Mouse (Mus musculus) brain, embryonic 14.5 days (tissue): ENCODE data around the gene Urad. TPM values are rescaled to one million over a fixed set of nuclear protein-coding genes. Genes with fewer than 3 reads are reported as not detected.

Experiments used
- DNase-seq: peaks from one replicate; pipeline ENCODE4 v3.0.0-alpha.2; 2011; ENCODE audit warnings: low read depth
- CTCF ChIP-seq: fragments of 200-500 bp; IDR thresholded peaks from 2 replicates; pipeline ENCODE4 v1.5.1; 2012; ENCODE audit warnings: inconsistent platforms, mild to moderate bottlenecking, moderate library complexity, borderline replicate concordance; ENCODE audit not compliant: insufficient read depth, insufficient read length; ENCODE audit errors: extremely low read depth
- POLR2A ChIP-seq: fragments of 200-500 bp; IDR thresholded peaks from 2 replicates; pipeline ENCODE4 v1.6.1; 2012; ENCODE audit warnings: mild to moderate bottlenecking, inconsistent platforms, borderline replicate concordance; ENCODE audit not compliant: poor library complexity, insufficient read depth, insufficient read length, severe bottlenecking; ENCODE audit errors: extremely low read depth
- polyA plus RNA-seq: library from polyadenylated mRNA; depleted of rRNA; stranded (reverse); fragments of >200 nt; gene quantifications from 2 replicates; pipeline ENCODE4 v1.2.3, GENCODE M21; 2012

Gene Urad
- polyA plus RNA-seq, 1 experiment = not detected

DNA sequence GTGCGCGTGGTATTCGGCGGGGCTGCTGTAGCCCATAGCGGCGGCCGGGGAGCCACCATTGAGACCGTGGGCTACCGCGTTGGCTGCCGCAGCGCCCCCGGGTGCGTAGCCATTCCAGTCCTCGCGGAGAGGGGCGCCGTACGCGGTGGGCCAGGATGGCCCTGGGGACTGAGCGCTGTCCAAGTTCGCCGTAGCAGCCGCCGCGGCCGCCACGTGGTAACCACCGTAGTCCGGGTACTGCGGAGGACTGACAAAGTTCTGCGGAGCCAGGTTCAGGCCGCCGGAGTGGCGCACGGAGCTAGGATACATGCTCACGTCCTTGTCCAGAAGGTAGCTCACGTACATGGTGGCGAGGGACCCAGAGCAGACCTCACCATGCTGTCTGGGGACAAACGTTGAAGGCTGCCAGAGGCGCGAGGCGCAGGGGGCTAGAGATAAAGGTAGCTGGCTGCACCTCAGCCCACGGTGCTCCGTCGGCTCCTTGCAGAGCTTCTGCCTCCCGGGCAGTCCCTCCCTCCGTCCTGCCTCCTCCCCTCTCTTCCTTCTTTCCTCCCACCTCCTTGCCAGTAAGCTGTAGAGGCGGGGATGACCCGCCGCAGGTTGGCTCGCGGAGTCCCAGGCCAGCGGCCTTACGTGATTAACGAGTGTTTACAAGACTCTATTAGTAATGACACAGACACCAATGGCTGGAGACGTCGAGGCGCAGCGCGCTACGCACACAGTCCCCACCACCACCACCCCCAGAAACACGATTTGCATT lies 15.4 kb downstream of the Urad start, which contains the start of gene Cdx2:
Gene Cdx2, minus strand, starts transcription at position 633 of the 760 bp plus-strand sequence.
- DNase-seq = no peak
- TF ChIP-seq POLR2A (no peak), CTCF (no peak)

DNA sequence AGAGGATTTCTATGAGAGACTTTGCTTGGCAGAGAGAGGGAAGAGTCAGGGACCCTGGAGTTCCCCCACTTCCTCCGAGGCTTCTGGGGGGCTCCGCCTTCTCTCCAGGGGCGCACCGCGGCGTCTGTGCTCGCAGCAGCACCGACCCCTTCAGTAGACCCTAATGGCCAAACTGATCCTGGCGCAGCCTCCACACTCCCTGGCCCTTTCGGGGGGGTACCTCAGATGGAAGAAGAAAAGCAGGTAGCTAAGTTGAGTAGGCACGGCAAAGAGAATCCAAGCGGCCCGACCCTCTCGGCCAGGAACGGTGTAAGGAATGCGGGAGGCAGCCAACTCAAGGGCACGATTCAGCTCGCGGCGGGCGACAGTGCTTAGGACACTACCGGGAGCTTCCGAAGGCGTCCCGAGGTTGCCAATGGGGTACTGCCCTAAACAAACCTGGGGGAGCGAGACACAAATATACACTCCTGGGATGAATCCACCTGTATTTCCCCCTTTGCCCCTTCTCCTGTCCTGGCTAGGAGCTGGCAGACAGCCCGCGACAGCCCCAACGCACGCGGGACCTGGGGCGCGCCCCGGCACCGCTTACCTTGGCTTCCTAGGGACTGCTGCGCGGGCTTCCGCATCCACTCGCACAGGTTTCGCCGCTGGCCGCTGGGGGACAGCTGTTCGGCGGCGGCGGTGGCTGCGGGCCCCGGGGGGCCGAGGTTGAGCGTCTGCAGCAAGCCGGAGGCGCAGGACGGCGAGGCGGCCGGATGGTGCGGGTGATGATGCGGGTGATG lies 16.2 kb downstream of the Urad start:
- no peak for DNase-seq
- TF ChIP-seq POLR2A (no peak), CTCF (no peak)

DNA sequence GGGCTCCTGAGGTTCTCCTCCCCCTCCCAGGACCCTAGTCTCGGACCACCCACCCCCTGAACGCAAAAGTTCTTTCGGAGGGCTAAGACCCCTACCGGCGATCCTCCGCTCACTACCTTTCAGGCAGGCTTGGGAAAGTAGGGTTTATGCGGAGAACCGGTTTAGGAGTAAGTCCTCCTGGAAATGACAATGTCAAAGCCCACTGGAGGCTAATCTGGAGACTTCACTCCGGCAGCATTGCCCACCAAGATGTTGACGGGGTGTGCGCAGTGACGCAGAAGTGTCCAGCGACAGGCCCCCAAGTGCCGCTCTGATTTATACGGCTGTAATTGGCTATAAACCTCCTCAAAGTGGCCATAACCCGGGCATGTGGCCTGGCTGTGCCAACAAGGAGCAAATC lies 17.1 kb downstream of the Urad start:
- DNase-seq = no peak
- TF ChIP-seq POLR2A (no peak), CTCF (no peak)

DNA sequence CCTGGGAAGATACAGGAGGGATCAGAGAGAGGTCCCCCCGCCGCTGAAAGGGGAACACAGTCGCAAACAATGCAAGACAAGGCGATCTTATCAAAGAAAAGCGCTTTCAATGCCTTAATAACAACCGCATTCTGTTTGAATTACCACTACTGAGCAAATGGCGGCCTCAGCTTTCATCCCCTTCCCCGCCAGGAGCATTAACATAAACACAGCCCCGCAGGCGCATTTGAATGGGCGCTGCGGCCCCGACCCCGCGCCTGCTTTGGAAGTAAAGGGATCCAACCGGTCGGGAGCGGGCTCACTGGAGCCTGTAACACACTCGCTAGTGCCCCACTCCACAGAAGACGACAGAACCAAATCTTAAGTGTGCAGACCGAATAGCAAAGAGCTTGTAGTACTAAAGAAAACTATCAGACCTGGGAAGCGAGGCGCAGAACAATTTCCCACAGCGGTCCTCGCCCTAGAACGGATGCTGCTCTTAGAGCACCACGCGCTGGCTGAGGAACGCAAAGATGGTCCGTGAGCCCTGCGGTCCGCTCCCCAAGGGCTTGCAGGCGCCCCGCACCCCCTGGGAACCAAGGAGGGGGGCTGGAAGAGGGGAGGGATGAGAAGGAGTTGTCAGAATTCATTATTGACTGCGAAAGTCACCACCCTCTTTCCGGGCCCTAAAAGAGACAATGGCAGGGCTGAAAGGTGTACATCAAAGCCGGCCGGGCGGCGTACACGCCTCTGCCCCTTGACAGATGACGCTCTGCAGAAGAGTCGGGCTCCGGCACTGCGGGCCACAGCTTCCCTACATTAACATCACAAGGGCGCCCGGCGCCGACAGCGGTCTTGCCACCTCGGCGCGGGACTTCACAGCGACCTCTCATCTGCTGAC lies 17.7 kb downstream of the Urad start:
- no peak for TF ChIP-seq POLR2A
- no peak for TF ChIP-seq CTCF
- peak; percentile 32 for DNase-seq

DNA sequence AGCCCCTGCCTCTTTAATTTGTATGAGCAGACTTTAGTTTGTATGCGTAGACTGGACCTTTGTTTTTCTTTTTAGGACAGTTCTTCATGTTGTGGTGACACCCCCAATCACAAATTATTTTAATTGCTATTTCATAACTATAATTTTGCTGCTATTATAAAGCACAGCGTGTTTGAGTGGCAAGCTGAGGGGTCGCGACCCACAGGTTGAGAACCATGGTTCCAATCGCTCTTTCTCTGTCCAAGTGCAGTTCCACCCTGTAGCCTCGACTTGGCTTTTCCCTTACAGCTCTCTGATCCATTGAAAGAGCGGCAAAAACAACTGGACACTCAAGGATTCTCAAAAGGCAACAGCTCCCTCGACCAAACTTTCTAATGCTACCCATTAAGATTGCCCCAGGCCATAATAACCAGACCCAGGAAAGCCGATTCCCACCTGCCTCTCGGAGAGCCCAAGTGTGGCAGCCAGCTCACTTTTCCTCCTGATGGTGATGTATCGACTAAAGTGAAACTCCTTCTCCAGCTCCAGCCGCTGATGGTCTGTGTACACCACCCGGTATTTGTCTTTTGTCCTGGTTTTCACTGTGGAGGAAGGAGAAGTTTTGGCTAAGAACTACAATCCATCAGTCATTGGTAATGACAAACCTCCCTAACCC lies 19.4 kb downstream of the Urad start:
- DNase-seq = no peak

DNA sequence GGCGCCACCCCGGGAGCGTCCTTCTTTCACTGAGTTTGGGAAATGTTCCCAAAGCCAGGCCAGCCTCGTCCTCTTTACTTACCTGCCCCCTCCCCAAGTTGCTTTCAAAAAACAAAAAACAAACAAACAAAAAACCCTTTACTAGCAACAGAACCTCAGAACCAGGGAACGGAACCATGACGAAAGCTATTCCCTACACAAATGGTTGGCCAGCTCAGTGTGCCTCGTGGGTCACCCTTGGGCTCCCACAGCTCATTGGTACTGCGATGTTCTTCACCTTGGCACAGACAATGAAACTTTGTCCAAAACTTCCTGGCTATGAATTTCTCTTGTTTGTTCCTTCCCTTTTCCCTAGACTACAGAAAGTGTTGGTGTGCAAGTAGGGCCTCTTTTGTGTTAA lies 20.1 kb downstream of the Urad start:
- TF ChIP-seq CTCF (no peak), POLR2A (no peak)
- no peak for DNase-seq

More for the DNA sequence above, 19.4 kb downstream of the Urad start:
- no peak for TF ChIP-seq CTCF
- TF ChIP-seq POLR2A = no peak

DNA sequence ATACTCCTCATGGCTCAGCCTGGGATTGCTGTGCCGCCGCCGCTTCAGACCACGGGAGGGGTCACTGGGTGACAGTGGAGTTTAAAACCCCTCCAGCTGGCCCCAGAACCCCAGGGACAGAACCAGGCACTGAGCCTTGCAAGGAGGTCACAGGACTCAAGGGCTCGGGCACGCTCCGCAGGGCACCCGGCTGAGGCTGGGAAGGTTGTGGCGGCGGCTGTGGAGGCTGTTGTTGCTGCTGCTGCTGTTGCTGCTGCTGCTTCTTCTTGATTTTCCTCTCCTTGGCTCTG lies 20.5 kb downstream of the Urad start:
- TF ChIP-seq POLR2A = no peak
- no peak for DNase-seq

DNA sequence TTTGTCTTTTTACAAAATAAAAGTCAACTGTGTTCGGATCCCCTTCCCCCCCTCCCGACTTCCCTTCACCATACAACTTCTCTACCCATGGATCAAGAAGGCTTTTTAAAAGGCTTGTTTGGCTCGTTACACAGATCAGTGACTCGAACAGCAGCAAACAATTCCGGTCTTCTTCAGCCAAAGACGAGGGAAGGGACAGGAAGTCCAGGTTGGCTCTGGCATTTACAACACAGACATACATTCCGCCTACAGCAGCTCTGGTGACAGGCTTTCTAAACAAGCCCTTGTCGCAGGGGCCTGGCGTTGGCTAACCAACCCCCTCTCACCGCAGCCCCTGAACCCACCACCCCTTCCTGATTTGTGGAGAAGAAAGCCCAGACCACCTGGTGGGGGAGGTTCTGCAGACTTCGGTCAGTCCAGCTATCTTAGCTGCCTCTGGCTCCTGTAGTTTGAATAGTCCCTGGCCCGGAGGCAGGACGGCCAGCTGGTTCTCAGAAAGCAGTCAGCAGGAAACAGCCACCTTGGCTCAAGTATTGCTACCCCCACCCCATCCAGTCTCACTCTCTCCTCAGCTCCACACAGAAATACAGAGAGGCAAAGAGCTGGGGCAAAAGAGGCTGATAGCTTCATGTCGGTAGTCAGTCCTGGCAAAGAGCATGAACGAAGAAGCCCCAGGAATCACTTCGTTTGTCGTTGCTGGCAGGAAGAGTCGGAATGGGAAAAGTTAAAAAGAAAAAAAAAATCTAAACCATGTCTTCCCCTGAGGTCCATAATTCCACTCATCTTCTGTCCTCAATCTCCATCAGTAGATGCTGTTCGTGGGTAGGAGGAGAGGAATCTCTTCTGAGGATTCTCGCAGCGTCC lies 21.1 kb downstream of the Urad start:
- DNase-seq = no peak

DNA sequence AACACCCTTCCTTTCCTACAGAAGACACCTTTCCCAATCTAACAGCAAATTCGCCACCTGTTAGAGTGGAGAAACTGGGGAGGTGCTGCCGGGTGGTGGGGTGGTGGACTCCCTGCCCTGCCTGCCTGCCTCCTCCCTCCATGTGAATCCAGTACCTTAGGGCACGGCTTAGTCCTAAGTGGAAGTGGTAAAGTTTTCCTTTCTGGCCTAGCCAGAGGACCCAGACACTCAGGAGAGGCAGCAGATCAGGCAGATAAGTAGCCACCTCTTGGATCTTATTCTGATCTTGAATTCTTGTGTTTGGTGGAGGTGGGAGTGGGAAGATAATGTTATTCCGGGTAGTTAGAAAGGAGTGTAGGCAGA lies 22.3 kb downstream of the Urad start:
- DNase-seq = no peak
- no peak for TF ChIP-seq POLR2A
- TF ChIP-seq CTCF = no peak

More for the DNA sequence above, 21.1 kb downstream of the Urad start:
- TF ChIP-seq CTCF (no peak), POLR2A (no peak)

DNA sequence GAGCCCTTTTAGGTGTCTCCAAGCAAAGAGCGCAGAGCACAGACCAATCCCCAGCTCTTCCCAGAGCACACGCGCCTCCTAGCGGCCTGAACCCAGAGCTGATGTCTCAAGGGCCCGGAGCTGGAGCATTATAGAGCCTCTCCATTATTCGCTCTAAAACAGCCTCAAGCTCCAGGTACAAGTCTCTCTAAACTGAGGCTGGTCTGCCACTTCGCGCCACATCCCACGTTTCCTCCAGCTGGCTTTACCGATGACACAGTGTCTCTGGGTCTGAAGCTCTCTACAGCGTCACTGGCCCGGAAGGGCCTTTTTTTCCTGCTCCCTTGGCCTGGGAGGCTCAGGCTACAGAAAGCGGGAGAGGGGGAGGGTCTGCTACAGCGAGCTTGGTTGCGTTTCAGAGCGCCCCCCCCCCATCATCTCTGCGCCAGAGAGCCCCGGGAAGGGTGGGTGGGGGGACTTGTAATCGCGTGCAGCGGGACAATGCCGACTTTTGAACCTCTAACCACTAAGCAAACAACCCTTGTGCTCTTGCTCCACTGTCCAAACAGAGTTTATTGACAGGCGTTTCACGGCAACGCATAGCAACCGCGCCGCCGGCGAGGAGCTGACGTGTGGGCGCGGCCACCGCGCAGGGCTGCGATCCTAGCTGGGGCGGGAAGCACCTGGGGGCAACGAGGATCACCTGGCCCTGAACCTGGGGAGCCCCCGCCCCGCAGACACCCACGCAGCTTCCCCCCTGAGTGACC lies 22.8 kb downstream of the Urad start:
- TF ChIP-seq CTCF = peak; percentile 84
- no peak for TF ChIP-seq POLR2A
- DNase-seq = peak; percentile 71

DNA sequence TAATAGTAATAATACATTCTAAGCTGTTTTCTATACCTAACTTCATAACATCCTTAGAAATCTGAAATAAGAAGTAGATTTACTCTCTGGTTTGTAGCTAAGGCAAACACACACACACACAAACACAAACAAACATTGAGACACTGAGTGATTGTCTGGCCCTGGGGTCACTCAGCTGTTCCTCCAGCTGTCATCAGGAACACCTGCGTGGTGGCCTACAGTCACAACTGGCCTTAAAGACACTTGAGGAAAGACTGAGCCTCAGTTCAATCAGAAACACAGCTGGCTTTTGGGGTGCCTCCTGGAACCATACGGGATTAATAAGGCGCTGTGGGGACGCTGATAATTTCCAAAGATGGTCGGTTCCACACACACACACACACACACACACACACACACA lies 25.0 kb downstream of the Urad start:
- no peak for DNase-seq

More for the DNA sequence above, 25.0 kb downstream of the Urad start:
- TF ChIP-seq CTCF (no peak), POLR2A (no peak)
